Mouse (Mus musculus) mesoderm, embryonic 11.5 days (tissue): Measurements from ENCODE around the gene Fam172a.

Experiments used
- DNase-seq: peaks from one replicate; pipeline ENCODE4 v3.0.0-alpha.2; 2012; ENCODE audit warnings: low read depth, low spot score

Fam172a gene

GRCm38 (mm10) chr13:78213155-78213554 lies 511.3 kb downstream of the Fam172a start:
- no peak for DNase-seq

- DNase-seq = no peak
Observed at GRCm38 (mm10) chr13:78215223-78215622, 513.4 kb downstream of the Fam172a start.
